Mouse (Mus musculus): ENCODE measurements around the gene Slc38a3.

GRCm38 (mm10) chr9:107603251-107603650 is 66.1 kb downstream of the Slc38a3 start:
- TF ChIP-seq CTCF (IDR thresholded peaks at IDR 0.05): no peak
- TF ChIP-seq EP300 (IDR thresholded peaks at IDR 0.05): no peak
